Mouse (Mus musculus): ENCODE measurements around the gene Zfp777. TPM values are rescaled to one million over a fixed set of nuclear protein-coding genes. Genes with fewer than 3 reads are reported as not detected.

The Zfp777 gene
- total RNA-seq, 2 experiments from 2014 or later, result 30.4 to 40.0 TPM

- intact Hi-C loops (cut with DNase I), result loop anchor here (5.0 kb wide), 1 partner anchor 40 kb away; the partner anchor contains the start of gene Zfp746
- peak; percentile 11 to 42 for DNase-seq (ENCODE audit: low spot score in 2 of 2)
Measured at GRCm38 (mm10) chr6:48047450-48048351, 1.0 kb downstream of the Zfp777 start.

DNA sequence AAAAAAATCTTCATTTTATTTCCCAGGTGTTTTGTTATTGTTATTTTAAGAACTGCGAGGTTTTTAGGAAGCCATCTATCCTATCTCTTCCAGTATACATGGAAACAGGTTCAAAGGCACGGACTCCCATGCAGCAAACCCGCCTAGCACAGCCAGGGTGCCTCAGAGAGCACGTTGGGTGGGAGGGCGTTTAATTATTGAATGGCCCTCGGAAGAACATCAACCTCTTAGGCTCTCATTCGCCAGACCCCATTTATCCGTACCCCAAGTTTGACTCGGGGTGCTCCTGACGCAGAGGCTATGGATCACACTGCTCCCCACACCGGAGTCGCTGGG is 1.6 kb downstream of the Zfp777 start:
- intact Hi-C loops (cut with DNase I), result loop anchor here (5.0 kb wide), 1 partner anchor 40 kb away; the partner anchor contains the start of gene Zfp746
- no peak for DNase-seq (ENCODE audit: low spot score in 2 of 2)

DNA sequence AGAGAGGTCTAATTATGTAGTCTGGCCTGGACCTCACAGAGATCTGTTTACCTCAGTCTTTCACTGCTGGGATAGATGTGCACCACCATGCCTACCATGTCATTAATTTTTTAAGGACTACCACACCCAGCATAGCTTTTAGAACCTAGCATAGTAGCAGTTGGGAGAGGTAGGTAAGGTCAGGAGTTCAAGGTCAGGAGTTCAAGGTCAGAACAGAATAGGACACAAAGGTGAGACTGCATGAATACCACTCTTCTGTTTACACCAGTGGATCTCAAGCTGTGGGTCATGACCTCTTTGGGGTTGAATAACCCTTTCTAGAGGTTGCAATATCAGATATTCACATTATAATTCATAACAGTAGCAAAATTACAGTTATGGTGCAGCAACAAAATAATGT is 16.1 kb downstream of the Zfp777 start:
- intact Hi-C loops (cut with DNase I), result no loop called here
- DNase-seq (ENCODE audit: low spot score in 2 of 2), result no peak

DNA sequence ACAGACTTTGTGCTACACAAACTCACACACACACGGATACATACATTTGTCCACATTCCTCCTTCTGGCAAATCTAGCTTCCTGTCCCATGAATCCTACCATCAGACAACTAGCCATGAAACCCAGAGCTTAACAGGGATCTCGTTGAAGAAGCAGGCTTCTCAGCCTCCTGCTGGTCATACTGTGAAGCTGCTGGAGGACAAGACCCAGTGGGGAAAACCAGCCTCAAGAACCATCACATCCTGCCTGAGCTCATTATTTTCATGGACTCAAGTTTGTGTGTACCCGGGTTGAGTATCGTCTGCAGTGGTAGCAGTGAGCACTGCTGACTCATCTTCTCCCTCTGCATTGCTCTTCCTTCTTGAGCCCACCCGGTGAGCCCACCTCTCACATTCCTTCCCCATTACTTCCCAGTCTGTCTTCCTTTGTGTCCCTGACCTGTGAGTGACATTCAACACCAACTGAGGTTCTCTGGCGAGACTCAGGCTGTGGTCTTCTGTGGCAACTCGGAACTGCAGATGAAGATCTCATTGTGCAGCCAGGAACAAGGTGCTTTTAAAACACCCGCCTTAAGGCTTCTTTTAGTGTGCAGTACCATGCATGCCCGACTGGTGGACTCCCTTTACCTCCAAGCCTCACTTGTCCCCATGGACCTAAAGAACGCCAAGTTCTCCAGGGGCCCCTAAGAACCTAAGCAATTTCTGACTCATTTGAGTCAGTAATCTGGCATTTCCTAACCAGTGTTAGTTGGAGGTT is 22.6 kb downstream of the Zfp777 start:
- intact Hi-C loops (cut with DNase I), result no loop called here

GRCm38 (mm10) chr6:48024994-48025345 is 23.7 kb downstream of the Zfp777 start:
- DNase-seq (ENCODE audit: low spot score in 2 of 2), result no peak
- intact Hi-C loops (cut with DNase I), result no loop called here

More for the DNA sequence above, 22.6 kb downstream of the Zfp777 start:
- no peak for DNase-seq (ENCODE audit: low spot score in 2 of 2)

DNA sequence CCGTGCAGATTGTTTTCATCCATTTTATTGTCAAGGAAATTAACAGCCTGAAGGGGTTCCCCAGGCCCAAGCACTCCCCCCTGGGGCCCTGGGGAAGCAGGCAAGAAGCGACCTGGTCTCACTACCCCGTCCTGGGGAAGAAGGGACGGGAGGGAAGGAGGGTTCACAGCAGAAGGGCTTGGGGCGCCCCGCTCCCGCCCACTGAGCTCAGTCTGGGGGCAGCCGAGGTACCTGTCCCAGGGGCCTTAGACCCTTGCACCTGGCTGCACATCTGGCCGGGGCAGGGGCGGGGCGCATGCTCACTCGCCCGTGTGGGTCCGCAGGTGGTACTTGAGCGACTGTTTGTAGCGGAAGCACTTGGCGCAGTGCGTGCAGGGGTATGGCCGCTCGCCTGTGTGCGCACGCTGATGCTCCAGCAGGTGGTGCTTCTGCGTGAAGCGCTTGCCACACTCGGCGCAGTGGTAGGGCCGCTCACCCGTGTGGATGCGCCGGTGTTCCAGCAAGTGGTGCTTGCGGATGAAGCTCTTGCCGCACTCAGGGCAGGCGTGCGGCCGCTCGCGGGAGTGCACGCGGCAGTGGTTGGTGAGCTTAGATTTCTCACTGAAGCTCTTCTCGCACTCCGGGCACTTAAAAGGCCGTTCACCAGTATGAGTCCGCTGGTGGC is 24.2 kb downstream of the Zfp777 start:
- intact Hi-C loops (cut with DNase I), result no loop called here
- DNase-seq (ENCODE audit: low spot score in 2 of 2), result no peak

- intact Hi-C loops (cut with DNase I), result no loop called here
- DNase-seq (ENCODE audit: low spot score in 2 of 2), result no peak
Measured at GRCm38 (mm10) chr6:48022672-48023071, 26.0 kb downstream of the Zfp777 start.

DNA sequence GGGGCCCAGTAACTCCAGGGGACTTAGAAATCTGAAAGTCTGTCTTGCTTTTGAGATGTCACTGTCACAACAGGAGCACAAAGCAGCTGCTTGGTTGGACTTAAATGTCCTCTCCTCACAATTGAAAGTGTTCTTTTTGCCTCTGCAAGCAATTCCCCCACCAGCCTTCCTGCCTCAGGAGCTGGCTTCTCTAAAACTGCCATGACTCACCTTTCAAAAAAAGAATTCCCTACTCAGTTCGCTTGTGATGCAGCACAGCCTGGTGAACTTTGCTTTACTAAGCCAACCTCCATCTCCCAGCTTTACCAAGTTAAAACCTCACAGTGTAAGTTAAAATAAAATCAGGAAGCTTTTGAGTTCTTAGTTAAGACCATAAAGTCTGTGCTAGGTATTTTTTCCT is 27.0 kb downstream of the Zfp777 start:
- DNase-seq (ENCODE audit: low spot score in 2 of 2), result peak in 1 of 2 experiments; percentile 55
- intact Hi-C loops (cut with DNase I), result no loop called here

GRCm38 (mm10) chr6:48020006-48020405 is 28.7 kb downstream of the Zfp777 start:
- peak; percentile 51 to 68 for DNase-seq (ENCODE audit: low spot score in 2 of 2)
- intact Hi-C loops (cut with DNase I), result no loop called here

DNA sequence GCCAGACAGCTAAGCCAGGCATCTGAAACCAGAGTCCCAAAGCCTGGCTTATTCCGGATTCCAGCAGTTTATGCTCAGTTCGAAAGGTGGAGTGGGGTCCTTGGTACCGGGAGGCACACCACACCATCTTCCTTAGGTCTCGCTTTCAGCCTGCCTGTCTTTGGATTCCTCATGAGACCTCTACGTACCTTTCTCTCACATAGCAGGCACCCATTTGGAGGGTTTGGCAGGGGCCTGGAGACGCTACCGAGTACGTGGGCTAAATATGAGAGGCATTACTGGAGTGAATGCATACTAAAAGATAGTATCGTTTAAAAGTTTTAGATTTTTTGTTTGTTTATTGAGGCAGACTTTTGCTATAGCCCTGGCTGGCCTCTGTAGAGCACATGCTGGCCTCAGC is 31.9 kb downstream of the Zfp777 start:
- intact Hi-C loops (cut with DNase I), result loop anchor here (2.0 kb wide), 1 partner anchor 68 kb away; no protein-coding TSS in a partner anchor

GRCm38 (mm10) chr6:48016090-48016521 is 32.6 kb downstream of the Zfp777 start:
- intact Hi-C loops (cut with DNase I), result loop anchor here (2.0 kb wide), 1 partner anchor 69 kb away; no protein-coding TSS in a partner anchor
- peak; percentile 43 to 49 for DNase-seq (ENCODE audit: low spot score in 2 of 2)

More for the DNA sequence above, 31.9 kb downstream of the Zfp777 start:
- DNase-seq (ENCODE audit: low spot score in 2 of 2), result no peak

GRCm38 (mm10) chr6:48010727-48011126 is 38.0 kb downstream of the Zfp777 start:
- intact Hi-C loops (cut with DNase I), result no loop called here

GRCm38 (mm10) chr6:47995661-47996060 is 53.0 kb downstream of the Zfp777 start:
- intact Hi-C loops (cut with DNase I), result no loop called here
- no peak for DNase-seq (ENCODE audit: low spot score in 2 of 2)

More at GRCm38 (mm10) chr6:48010727-48011126, 38.0 kb downstream of the Zfp777 start:
- no peak for DNase-seq (ENCODE audit: low spot score in 2 of 2)

DNA sequence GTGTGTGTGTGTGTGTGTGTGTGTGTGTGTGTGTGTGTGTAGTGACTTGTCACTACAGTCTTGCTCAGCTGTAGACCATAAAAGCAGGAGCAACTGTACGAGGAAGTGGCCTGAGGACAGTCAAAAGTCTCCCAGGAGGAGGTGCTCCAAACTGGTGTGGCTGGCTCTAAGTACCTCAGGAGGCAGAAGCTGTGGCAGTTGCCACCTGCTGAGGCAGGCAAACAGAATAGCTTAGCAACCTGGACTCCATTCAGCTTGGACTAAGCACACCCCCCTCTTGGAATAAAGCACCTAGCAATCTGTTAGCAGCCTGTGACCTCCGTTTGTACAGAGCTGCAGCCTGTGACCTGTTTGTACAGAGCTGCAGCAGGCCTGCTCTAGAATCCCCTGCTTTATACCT is 64.8 kb downstream of the Zfp777 start:
- DNase-seq (ENCODE audit: low spot score in 2 of 2), result no peak
- intact Hi-C loops (cut with DNase I), result no loop called here

- intact Hi-C loops (cut with DNase I), result no loop called here
- peak; percentile 73 to 84 for DNase-seq (ENCODE audit: low spot score in 2 of 2)
Measured at GRCm38 (mm10) chr6:47978897-47979368, 69.8 kb downstream of the Zfp777 start.

DNA sequence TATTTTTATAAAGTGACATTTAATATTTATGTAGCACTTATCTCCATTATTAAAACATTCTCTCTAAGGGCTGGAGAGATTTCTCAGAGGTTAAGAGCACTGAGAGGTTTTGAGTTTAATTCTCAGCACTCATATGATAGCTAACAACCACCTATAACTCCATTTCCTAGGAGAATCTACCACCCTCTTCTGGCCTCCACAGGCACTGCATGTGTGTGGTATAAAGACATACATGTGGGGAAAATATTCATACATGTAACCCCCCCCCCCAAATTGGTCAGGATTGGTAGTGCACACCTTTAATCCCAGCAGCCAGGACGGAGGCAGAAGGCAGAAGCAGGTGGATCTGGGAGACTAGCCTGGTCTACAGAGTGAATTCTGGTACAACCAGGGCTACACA is 74.1 kb downstream of the Zfp777 start:
- intact Hi-C loops (cut with DNase I), result no loop called here
- no peak for DNase-seq (ENCODE audit: low spot score in 2 of 2)

All from left cerebral cortex, postnatal 25 days (tissue).